Mouse (Mus musculus): Measurements from ENCODE around the gene Slc2a5. TPM values are rescaled to one million over a fixed set of nuclear protein-coding genes. Genes with fewer than 3 reads are reported as not detected.

The Slc2a5 gene
- total RNA-seq, 2 experiments from 2014 or later, result 2.0 to 2.4 TPM

DNA sequence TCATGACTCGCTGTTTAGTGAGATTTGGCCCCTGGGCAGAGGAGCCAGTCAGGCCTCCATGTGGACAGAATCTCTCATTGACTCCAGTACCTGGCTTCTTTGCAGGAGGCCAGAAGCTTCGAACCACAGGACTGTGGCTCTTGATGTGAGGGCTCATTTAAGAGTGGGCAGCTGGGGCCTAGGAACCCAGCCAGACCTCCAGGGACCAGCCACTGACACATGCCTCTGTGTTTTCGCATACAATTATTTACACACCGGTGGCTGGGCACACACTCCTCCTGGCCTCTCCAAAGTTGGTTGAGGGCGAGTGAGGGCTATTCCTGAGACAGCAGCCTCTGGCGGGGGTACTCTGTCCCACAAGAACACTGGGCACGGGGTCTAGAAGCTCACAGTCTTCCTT, 21.3 kb downstream of the Slc2a5 start:
- no peak for DNase-seq

DNA sequence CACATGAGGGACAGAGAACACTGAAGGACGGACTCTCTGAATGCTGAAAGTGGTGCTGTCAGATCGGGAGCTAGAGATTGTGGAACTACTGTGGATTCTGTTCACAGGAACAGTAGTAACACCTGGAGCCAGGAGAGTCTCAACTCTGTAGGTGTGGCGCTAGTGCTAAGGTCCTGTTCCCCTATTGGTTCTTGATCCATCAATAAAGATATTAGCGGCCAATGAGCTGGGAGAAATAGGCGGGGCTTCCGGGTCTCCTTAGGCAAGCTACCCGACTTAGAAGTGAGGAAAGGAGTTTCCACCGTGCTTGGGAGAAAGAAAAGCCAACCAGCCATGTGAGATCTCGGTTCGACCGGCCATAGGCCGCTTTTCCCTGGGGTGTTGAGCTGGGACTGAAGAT, 25.2 kb downstream of the Slc2a5 start:
- DNase-seq, result no peak

- no peak for DNase-seq
Measured at GRCm38 (mm10) chr4:150146286-150146685, 27.2 kb downstream of the Slc2a5 start.

DNA sequence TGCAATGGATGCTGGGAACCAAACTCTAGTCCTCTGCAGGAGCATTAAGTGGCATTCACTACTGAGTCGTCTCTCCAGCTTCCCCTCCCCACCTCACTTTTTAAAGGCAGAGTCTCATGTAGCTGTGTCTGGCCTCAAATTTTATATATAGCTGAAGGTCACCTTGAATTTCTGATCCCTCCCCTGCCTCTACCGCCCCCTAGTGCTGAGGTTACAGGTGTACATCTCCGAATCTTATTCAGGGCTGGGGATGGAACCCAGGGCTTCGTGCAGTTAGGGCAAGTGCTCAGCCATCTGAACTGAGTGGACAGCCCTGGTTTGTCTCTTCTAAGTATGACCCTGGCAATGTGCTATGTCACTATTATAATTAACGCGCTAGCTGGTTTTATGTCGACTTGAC, 32.0 kb downstream of the Slc2a5 start:
- DNase-seq, result no peak

GRCm38 (mm10) chr4:150152483-150152882, 33.4 kb downstream of the Slc2a5 start:
- DNase-seq, result no peak

GRCm38 (mm10) chr4:150155301-150155700, 36.2 kb downstream of the Slc2a5 start:
- DNase-seq, result no peak

DNA sequence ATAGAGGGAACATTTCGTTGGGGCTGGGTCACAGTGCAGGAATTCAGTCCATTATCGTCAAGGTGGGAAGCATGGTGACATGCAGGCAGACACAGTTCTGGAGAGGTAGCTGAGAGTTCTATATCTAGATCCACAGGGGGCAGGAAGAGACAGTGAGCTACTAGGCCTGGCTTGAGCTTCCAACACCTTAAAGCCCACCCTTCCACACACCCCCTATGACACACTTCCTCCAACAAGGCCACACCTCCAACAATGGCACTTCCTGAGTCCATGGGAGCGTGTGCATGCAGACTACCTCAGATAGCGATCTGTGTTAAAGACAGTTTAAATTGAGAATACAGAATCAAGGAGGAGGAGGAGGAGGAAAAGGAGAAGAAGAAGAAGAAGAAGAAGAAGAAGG, 36.6 kb downstream of the Slc2a5 start:
- no peak for DNase-seq

DNA sequence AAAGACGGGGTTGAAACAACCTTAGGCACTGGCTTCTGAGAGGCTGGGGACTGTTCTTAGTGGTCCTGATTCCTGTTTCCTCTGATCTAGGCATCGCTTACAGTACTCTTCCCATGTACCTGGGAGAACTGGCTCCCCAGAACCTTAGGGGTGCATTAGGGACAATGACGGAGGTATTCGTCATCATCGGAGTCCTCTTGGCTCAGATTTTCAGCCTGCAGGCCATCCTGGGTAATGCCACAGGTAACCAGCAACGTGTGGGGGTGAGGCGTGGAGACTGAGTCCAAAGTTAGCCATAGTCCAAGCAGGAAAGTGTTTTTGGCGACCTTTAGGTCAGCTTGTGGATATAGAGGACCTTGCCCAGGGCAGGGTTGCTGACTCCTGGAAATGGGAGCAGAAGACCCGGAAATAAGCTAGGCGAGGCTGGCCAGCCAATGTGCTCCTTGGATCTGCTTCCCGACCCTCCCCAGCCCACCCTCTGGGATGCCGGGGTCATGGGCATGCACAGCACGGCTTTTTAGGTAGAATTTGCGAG, 38.3 kb downstream of the Slc2a5 start:
- no peak for DNase-seq

DNA sequence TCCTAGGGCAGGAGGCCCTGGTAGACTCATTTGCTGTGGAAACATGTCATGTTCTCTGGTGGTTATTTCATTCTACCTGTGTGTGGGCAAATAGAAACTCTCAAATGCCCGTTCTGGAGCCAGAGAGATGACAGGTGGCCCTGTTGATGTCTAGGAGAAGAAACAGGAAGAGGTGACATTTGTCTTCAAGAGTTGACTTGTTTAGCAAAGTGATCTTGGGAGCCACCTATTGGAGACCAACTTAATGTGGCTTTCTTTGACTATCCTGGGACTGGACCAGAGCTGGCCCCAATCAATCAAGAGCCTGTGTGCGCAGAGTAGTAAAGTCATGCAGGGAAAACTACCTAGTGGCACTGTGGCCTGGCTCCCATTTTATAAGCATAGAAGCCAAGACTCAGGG, 40.4 kb downstream of the Slc2a5 start:
- DNase-seq, result no peak

- DNase-seq, result no peak
Measured at GRCm38 (mm10) chr4:150162561-150163169, 43.6 kb downstream of the Slc2a5 start.

- DNase-seq, result no peak
Measured at GRCm38 (mm10) chr4:150164875-150165274, 45.8 kb downstream of the Slc2a5 start.

GRCm38 (mm10) chr4:150168406-150168805, 49.3 kb downstream of the Slc2a5 start:
- no peak for DNase-seq

DNA sequence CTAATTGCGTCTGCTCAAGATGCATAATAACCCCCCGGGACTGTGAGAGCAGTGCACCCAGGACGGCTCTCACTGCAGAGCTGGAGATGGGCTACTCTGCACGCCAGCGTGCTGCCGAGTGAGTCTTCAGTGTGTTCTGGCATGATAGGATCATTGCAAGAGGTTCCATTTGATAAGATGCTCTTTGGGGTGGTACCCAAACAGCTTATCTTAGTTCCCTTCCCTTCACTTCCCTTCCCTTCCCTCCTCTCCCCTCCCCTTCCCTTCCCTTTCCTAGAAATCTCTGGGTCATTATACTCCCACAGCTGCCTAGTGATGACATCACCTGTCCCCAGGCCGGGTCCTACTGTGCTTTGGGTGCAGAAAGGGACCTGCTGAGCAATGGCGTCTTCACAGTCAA, 53.0 kb downstream of the Slc2a5 start:
- DNase-seq, result no peak

- peak; percentile 34 for DNase-seq
Measured at GRCm38 (mm10) chr4:150173281-150173680, 54.2 kb downstream of the Slc2a5 start.

- DNase-seq, result no peak
Measured at GRCm38 (mm10) chr4:150174027-150174426, 54.9 kb downstream of the Slc2a5 start.

DNA sequence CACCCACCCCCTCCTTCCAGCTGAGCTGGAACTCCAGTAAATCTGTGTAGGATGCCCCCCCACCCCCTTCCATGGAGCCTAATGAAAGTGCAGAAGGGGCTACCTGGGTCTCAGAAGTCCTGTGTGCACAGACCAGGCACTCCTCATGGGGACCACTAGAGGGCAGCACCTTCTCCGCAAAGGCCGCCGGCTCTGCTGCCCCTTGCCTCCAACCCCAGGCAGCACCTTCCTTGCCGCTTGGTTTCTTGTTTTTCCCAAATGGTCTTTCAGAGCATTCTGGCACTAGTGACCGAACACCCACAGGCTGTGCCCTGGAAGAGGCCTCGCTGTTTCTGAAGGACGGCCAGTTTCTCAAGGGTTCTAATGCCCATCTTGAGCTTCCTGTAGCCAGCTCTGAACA, 57.5 kb downstream of the Slc2a5 start:
- peak; percentile 48 for DNase-seq

DNA sequence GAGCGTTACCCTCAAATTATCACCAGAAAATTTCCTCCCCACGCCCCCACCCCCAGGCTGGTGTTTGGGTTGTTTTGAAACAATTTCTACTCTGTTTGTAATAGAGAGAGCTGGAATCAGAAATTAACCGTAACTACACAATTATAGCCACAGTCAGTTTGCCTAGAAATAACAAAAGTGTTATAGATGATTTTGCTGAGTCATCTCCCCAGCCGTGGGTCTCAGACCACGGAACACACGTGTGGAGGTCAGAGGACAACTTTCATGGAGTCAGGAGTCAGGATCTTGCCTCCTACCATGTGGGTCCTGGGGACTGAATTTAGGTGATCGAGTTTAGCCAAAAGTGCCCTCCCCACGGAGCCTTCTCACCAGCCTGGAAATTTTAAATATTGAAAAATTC, 58.0 kb downstream of the Slc2a5 start:
- DNase-seq, result no peak

GRCm38 (mm10) chr4:150178131-150178530, 59.0 kb downstream of the Slc2a5 start:
- no peak for DNase-seq

- DNase-seq, result no peak
Measured at GRCm38 (mm10) chr4:150181304-150181703, 62.2 kb downstream of the Slc2a5 start.

DNA sequence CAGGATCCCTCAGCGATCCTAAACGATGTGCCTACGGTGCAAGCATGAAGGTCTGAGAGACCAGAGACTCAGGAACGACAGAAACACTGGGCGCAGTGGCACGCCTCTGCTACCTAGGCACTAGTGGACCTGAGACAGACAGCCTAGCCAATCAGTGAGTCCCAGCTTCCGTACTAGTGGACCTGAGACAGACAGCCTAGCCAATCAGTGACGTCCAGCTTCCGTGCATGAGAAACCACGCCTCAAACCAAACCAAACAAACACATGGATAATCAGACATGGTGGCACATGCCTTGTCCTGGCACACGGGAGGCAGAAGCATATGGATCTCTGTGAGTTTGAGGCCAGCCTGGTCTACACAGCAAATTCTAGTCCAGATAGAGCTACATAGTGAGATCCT, 69.2 kb downstream of the Slc2a5 start:
- no peak for DNase-seq

- DNase-seq, result no peak
Measured at GRCm38 (mm10) chr4:150192199-150192598, 73.1 kb downstream of the Slc2a5 start.
